Mouse (Mus musculus) lung, postnatal 0 days (tissue): Measurements from ENCODE around the gene Grhl3.

Experiments
- CTCF ChIP-seq: IDR thresholded peaks from 2 replicates; pipeline ENCODE4 v1.5.1; 2016; ENCODE audit warnings: antibody characterized with exemption, mild to moderate bottlenecking
- EP300 ChIP-seq: IDR thresholded peaks from 2 replicates; pipeline ENCODE4 v1.6.1; 2016; ENCODE audit warnings: antibody characterized with exemption, mild to moderate bottlenecking, control low read depth

DNA sequence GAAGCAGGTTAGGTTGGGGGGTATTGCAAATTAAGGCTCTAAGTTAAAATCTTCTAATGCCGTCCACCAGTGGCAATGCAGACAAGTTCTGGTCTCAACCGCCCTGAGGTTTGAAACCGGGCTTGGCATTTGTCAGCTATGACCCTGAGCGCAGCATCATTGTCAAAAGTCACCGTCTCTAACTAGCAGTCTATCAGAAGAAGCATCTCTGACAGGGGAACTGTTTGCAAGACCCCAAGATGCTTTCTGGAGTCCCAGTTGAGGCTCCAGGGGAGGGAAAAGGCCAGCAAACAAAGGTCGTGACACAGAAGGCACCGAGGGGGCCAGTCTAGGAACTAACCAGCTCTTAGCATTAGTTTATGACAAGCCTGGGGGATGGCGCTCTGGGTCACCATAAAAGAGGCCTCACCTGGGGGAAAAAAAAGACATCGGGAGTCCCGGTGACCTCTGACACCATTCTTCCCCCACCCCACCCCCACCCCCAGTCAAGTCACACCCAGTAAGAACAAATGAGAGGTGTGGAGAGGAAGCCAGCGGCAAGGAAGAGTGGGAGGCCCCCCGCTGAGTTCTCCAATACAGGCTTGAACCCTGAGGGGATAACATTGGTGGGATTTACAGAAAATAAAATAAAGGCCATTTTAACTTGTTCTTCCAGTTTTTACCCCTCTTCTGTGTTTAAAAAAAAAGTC, 7.9 kb upstream of the Grhl3 start:
- no peak for TF ChIP-seq CTCF
- no peak for TF ChIP-seq EP300
